Mouse (Mus musculus): ENCODE measurements around the gene Gm2a.

GRCm38 (mm10) chr11:55146855-55147254 lies 48.9 kb downstream of the Gm2a start:
- TF ChIP-seq CTCF (IDR thresholded peaks at IDR 0.05; ENCODE audit: borderline replicate concordance, control insufficient read depth, extremely low read depth, insufficient read depth, low read length, poor library complexity) (no peak), POLR2A (IDR thresholded peaks at IDR 0.05; ENCODE audit: control insufficient read depth, extremely low read depth, insufficient read depth, low read length, poor library complexity) (no peak)

Measured in thymus, adult 2 months (tissue).